Mouse (Mus musculus) gonadal fat pad, adult 2 months (tissue): ENCODE measurements around the gene Tanc1. TPM values are rescaled to one million over a fixed set of nuclear protein-coding genes. Genes with fewer than 3 reads are reported as not detected.

Experiments
- DNase-seq: peaks from one replicate; pipeline ENCODE4 v3.0.0-alpha.2; 2012; ENCODE audit warnings: low read depth
- polyA plus RNA-seq: library from polyadenylated mRNA; depleted of rRNA; stranded (reverse); fragments of >200 nt; gene quantifications from 2 replicates; pipeline ENCODE4 v1.2.3, GENCODE M21; 2012

Gene Tanc1
- polyA plus RNA-seq, 1 experiment, result 21.7 TPM

- DNase-seq, result no peak
These were observed 1.1 kb downstream of the Tanc1 start for GRCm38 (mm10) chr2:59612733-59613473.

DNA sequence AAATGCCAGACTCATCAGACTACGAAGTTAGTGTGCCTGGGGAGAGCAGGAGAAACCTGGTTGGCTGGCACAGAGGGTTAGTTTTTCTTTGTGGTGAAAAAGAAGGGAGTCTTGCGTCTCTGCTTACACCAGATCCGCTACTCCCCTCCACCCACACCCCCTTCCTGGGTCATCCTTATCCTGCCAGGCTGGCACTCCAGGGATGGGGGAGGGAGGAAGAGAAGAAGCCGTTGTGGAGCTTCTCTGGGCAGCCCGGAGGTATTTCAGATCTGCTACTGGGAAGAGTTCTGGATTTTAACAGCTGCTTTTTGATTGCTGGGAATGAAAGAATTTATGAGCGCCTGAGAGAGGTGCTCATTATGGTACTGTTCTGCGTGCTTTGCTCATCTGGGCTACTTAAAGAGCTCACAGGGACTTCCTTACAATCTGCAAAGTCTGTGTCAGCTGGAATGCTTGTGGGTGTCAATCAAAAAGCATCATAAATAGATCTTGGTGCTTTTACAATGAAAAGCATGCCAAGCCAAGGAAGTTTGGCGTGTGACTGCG, 1.7 kb downstream of the Tanc1 start:
- DNase-seq, result no peak

DNA sequence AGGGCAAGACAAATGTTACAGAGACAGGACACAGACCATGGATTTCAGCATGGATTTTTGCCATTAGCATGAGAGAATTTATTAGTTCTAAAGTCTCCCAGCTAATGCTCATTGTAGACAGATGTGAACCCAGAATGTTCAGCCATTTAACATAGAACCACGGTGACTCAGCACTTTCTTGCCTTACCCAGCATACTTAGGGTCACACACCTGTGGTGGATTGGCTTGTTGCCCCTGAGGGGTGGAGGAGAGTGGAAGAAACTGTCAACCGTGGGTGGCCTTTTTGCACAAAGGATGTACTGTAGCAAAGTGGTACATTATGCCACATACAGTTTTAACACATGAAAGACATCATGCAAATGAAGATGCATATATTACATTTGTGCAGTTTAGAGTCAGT, 5.0 kb downstream of the Tanc1 start:
- no peak for DNase-seq

GRCm38 (mm10) chr2:59618996-59619395, 7.2 kb downstream of the Tanc1 start:
- no peak for DNase-seq

GRCm38 (mm10) chr2:59620601-59621000, 8.8 kb downstream of the Tanc1 start:
- DNase-seq, result no peak

DNA sequence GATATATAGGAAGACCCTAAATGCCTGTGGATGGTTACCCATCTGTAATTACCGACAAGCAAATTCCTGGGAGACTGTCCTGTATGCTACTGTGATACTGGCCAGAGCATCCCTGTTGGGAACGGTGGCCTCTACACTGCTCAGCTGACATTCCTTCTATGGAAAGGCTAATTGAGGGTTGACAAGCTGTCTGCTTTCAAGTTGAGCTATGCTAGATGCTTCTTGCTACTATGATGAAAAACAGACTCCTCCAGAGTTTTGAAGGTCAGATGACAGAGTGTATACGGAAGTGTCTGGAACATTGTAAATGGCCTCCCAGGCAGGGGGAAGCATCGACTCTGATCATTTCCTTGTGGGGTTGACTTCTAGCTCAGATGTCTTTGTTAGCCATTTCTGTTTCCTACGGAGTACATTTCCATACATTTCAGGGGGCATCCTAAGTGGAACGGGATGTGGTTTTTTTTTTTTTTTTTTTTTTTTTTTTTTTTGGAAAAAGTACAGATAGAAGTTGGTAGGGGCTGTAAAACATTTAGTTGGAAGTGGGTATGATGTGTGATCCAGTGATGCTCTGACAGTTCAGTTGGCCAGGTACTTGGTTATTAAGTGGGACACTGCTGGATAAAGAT, 10.8 kb downstream of the Tanc1 start:
- DNase-seq, result no peak

DNA sequence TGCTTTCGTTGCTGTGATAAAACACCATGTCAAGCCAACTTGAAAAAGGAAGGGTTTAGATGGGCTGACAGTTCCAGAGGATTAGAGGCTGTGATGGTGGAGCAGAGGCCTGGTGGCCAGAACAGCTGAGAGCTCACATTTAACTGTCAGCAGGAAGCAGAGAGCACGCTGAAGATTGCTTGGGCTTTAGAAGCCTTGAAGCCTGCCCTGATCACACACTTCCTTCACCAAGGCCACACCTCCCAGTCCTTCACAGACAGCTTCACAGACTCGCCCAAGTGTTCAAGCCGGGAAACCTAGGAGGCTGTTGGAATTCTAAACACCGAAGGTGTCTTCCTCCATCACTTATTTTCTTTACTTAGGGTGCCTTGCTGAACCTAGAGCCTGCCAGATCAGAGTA, 12.0 kb downstream of the Tanc1 start:
- DNase-seq, result no peak

DNA sequence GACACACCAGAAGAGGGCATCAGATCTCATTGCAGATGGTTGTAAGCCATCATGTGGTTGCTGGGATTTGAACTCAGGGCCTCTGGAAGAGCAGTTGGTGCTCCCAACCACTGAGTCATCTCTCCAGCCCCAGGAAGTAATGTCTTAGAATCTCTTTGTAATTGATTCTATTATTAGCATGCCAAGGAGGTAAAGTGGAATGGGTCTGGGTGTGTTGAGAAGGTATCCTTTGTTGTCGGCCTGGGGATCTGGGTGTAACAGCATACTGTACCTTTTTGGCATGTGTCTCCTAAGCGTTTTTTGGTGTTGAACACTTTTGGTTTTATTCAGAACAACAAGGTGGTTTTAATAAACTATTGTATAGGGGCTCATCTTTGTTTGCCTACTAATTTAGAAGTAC, 13.6 kb downstream of the Tanc1 start:
- DNase-seq, result no peak

- DNase-seq, result no peak
These were observed 14.1 kb downstream of the Tanc1 start for GRCm38 (mm10) chr2:59625927-59626326.

DNA sequence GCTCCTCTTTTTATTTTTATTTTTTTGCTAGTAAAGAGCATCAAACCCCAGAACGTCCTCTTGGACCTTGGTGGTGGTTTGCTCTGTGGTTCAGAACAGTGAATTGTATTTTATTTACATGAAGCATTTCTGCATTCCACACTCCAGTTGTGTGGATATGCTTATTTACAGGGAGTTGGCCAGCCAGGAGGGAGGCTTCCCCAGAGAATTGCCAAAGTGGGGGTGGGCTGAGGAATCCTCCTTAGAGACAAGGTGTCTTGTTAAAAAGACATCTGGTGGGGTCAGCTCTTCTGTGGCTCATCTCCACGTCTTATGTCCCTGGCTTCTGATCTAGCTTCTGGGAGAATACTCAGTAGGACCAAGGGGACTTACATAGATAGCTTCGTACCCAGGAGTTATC, 14.6 kb downstream of the Tanc1 start:
- DNase-seq, result no peak

DNA sequence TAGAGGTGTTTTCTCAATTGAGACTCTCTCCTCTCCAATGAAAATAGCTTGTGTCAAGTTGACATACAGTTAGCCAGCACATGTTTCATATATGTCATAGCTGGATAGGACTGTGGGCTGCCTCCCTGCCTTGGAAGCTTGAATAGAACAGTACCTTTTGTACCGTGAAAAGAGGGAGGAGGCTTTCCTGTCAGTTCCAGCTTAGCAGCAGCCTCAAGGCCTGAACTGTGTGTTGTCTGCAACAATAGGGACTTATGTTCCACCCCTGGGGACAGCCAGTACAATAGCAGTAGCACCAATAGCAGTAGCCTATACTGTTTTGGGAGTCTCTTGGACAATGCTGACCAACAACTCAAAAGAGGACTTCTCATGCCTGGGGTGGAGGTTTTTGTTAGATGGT, 15.7 kb downstream of the Tanc1 start:
- no peak for DNase-seq

DNA sequence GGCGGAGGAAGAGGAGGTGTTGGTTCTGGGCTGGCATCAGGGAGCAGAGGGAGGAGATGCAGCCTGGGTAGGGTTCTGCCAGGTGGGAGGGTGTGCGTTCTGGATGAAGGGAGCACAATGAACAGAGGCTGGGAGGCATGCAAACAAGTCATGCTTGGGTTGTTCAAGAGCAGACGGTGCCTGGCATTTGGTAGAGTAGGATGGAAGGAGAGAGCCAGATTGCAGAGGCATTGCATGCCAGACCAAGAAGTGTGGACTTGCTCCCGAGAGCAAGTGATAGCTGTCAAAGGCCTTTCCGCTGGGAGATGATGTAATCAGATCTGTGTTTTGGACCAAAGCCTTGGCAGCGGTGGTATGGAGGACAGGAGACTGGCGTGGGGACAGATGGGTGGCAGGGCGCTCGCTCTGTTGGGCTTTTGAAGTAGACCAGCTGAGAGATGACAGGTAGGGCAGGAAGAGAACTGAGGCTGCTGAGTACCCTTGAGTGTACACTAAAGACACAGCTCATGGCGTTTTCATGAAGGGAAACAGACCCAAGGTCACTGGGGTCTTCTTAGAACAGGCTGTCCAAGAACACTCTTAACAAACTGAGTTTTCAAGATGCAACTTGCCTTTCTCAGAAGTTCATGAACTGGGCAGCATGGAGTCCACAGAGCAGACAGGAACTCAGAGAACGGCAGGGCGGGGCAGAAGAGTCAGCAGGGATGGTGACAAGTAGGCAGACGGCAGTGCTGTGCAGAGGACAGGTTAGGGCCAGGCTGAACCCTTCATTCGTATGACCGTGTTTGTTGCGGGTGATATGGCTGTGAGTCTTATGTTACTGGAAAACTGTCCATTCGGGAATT, 16.4 kb downstream of the Tanc1 start:
- no peak for DNase-seq

- DNase-seq, result no peak
These were observed 18.0 kb downstream of the Tanc1 start for GRCm38 (mm10) chr2:59629829-59630228.

GRCm38 (mm10) chr2:59631406-59631805, 19.6 kb downstream of the Tanc1 start:
- no peak for DNase-seq

- DNase-seq, result no peak
These were observed 22.1 kb downstream of the Tanc1 start for GRCm38 (mm10) chr2:59633761-59634430.

DNA sequence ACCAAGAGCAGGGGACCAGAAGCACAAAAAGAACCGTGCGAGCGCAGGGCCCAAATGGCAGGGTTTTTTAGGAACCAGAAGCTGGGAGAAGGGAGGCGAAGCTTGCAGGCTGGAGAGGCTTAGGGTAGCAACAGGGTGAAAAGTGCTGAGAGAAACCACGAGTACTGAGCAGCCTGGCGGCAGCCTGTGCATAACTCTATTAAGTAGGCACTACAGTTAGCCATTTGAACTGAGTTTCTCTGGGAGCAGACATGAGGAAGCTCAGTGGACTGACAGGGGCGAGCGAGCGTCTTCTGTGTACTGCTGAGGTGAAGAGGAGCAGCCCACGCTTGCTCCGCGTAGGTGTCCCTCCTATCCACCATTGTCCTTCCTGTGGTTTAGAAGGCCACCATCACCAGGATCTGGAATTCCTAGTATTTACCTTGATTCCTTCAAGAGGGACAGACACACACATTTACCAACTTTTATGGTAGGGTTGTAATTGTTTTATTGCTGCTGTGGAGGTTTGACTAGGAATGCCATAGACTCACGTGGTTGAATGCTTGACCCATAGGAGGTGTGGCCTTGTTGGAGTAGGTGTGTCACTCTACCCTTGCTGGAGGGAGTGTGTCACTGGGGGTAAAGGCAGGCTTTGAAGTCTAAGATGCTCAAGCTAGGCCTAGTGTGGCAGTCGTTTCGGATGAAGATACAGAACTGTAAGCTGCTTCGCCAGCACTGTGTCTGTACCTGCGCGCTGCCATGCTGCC, 25.4 kb downstream of the Tanc1 start:
- no peak for DNase-seq

DNA sequence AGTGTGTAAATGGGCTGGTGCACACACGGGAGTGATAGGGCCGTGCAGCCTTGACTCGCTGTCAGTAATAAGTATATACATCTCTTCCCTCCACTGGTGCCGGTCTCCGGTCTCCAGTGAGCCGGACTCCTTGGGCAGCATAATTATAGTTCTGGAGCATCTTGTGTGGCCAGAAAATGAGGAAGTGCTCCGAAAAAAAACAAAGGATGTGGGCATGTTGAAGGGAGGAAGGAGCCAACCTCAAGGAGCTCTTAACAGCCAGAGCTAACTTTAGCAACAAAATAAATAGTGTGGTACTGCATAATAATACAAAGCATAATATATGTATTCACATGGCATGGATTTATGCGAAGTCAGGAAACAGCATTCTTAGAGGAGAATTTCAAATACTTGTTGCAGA, 30.9 kb downstream of the Tanc1 start:
- DNase-seq, result no peak

GRCm38 (mm10) chr2:59644816-59645215, 33.0 kb downstream of the Tanc1 start:
- DNase-seq, result no peak

DNA sequence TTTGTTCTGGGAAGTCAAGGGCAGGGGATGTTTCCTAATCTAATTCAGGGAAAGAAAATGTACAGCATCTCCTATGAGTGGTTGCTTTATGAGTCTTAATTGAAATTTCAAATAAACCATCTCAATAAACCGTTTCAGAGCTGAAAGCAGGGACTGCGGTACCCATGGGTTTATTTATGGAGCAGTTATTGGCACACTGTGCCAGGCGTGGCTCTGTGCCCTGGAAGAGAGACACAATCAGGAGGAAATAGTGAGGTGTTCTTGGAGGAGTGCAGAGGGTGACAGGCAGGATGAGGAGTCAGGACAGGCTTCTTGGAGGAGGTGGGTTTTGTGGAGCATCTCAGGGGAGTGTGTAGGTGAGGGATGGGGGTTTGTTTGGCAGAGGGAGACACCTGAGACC, 33.7 kb downstream of the Tanc1 start:
- no peak for DNase-seq

DNA sequence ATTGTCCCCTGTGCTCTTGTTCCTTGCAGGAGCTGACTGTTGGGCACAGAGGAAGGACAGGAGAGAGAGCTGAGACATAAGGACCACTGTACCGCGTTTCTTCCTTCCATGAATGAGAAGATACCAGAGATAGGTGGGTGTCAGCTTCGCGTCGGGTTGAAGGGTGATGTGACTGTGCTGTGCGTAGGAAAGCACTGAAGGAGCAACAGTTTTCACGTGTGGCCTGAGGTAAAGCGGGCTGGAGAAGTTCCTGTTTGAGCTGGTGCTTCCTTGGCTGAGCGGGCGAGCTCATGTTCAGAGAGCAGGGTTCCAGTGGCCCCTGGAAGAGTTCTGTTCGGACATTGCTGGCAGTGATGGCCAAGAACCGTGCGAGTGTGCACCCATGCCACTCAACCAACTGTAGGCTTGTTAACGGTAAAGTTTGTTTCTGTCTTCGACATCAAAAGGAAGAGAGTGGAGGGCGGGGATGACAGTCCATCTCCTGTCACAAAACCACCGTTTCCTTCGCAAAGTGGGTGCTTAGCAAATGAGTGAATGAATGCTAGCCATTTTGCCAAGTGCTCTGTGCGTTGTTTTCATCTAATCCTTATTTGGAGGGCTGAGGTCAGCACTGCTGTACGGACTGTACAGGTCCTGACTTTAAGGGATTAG, 35.0 kb downstream of the Tanc1 start:
- DNase-seq, result no peak

GRCm38 (mm10) chr2:59648444-59648843, 36.6 kb downstream of the Tanc1 start:
- DNase-seq, result no peak
